Mouse (Mus musculus) heart, postnatal 10 days (tissue): ENCODE results near the gene Gm20388. TPM values are rescaled to one million over a fixed set of nuclear protein-coding genes. Genes with fewer than 3 reads are reported as not detected.
A peak's percentile ranks its signal among the peaks of the same experiment; 100 is the strongest.

Experiments used
- DNase-seq, 2 experiments: peaks; one replicate each; pipeline ENCODE4 v3.0.0; 2021
- intact Hi-C: fragments of 180-260 bp; cut with DNase I; formaldehyde crosslinking; loops from one replicate; pipeline ENCODE4 v1.15.1; 2025
- total RNA-seq, 2 experiments: library from RNA; stranded (reverse); gene quantifications; 2 replicates each; pipeline ENCODE4 v1.2.3; 2021

Gene Gm20388
- total RNA-seq, 2 experiments from 2014 or later: 2.0 to 2.2 TPM

DNA sequence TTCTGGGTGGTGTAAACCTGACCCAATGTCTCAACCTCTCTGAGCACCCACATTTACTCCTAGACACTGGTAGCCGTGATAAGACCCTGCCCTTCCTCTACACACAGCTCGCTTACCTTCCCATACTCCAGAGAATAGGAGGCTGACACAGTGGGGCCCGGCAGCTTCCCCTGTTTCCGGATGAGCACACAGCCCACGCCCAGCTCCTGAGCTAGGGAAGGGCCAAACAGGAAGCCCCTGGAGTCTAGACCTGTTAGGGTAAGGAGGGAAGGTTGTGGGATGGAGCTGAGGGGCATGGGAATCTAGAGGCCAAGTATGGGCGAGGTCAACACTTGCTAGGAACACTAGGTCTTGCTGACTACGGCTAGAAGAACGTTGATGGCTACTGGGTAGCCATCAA is 2664.6 kb downstream of the Gm20388 start:
- intact Hi-C loops: no loop called here

DNA sequence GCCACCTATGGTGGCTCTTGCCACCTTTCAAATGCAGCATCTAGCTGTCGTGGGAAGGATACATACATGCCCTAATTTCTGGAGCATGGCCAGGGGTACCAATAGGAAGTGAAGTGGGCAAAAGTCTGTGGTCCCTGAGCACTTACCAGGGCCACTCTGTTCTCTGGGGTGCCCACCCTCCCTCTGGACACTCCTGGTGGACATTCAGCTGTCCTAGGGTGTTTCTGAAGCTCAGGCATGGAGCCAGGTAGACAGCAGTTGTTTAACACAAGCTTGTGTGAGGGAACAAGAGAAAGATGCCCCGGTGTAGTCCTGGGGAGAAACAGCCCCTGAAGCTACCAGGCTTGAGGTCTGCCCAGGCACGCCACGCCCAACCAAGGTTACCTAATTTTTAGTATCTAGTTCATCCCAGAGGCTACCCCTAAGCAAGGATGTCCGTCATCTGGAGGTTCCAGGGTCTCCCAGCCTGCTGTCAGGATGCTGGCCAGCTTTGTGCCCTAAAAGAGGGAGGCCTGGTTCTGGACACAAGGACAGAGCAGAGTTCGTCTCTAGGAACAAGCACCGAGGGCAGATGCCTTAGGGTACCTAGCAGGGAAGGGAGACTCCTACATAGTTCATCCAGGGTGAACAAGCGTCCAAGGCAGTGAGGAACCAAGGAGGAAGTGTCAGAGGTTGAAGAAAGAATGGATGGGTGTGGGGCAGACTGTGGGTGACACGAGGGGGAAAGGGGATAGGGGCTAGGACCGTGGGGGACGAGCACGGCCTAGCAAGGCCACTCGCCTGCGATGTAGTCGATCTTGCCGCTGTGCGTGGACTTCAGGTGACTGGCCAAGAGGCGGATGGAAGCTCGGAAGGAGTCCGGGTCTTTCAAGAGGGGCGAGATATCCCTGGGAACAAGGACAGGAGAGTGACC is 2665.3 kb downstream of the Gm20388 start:
- DNase-seq: no peak
- intact Hi-C loops: no loop called here

More for the DNA sequence above, 2664.6 kb downstream of the Gm20388 start:
- no peak for DNase-seq

- intact Hi-C loops: no loop called here
- DNase-seq: peak; percentile 91 to 93
Observed at GRCm38 (mm10) chr8:122576648-122577022, 2666.0 kb downstream of the Gm20388 start, which contains the start of gene Aprt. Aprt (minus strand) TSS chr8:122576909.

DNA sequence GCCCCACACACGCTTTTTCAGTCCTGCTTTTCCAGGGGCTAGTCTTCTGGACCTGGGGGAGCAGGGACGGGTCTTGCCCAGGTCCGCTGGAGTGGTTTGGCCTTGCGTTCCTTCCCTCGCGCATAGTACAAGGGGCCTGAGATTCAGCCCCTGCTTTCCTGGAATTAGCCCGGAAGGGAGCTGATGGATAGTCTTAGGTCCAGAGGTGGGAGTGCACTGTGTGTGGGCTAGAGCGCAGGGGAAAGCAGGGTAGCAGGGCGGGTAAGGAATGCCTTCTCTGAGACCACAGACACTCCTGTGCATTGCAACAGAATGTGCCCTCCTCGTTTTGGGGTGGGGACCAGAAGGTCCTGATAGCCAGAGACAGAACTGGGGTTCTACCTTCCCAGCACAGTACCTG is 2666.5 kb downstream of the Gm20388 start:
- intact Hi-C loops: no loop called here
- DNase-seq: no peak

DNA sequence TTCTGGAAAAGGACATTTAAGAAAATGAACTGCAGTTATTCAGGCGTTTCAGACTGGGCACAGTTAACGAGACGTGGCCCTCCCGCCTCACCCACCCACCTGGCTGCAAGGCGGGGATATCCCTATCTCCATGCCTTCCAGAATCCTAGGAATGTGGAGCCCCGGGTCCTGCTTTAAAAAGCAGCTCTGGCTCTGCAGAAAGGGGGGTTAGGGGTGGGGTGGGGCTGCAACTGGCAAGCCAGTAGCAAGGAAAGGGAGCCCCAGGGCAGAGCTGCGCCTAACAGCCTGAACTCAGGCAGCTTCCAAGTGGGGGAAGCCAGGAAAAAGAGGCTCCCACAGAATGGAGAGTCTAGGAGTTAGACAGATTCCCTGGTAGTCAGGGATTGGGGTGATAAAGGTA is 2668.6 kb downstream of the Gm20388 start:
- intact Hi-C loops: no loop called here
- no peak for DNase-seq

GRCm38 (mm10) chr8:122580926-122581325 is 2670.3 kb downstream of the Gm20388 start:
- DNase-seq: no peak
- intact Hi-C loops: no loop called here

DNA sequence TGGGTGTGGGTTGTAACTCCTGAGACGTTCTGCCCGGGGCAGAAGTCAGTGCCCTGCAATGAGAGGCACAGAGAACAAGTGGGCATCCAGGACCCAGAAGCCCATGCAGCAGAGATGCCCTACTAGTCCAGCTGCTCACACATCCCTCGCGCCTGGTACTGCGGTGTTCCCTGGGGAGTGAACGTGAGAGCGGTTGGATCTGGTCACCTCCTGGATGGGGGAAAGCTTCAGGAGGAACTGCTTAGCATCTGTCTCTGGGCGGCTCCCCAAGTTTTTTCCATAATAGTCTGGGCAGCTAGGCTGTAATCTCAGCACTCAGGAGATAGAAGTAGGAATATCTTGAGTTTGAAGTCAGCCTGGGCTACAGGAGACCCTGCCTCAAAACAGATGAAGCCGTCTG is 2674.3 kb downstream of the Gm20388 start:
- intact Hi-C loops: no loop called here
- DNase-seq: no peak

DNA sequence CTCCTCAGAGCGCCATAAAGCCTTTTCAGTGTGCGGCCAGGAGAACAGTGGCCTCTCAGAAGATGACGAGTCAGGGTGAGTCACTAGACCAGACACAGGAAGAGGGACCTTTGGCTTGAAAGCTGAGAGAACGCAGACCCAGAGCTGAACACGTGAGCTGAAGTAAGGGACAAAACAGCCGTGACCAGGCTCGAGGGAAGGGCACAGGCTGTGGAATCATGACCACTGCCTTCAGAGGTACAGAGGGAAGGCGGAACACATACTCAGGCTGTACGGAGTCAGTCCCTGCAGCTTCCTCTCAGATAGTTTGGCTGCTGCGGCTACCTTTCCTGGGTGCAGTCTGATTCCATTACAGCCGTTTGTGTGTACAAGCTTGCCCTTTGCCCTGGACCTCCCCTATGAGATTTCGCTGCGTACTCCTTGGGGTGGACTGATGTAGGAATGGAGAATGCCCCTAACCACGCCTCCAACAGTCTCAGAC is 2674.8 kb downstream of the Gm20388 start:
- no peak for DNase-seq
- intact Hi-C loops: no loop called here

DNA sequence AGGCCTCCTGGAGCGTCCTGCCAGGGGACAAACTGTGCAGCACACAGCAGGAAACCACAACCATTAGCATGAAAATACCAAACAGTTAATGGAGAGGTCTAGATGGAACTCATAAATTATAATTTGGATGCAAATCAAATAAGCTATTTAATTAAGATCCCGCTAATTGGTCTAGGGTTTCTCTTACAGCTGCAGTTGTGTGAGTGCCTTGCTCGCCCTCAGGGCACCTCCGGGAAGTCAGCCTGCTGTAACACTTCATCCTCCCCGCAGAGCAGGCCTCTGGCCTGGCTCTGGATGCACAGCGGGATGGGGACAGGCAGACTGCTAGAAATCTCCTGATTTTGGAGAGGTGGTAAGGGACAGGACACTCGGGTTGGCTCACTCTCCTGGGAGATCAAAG is 2675.5 kb downstream of the Gm20388 start:
- DNase-seq: no peak
- intact Hi-C loops: no loop called here

DNA sequence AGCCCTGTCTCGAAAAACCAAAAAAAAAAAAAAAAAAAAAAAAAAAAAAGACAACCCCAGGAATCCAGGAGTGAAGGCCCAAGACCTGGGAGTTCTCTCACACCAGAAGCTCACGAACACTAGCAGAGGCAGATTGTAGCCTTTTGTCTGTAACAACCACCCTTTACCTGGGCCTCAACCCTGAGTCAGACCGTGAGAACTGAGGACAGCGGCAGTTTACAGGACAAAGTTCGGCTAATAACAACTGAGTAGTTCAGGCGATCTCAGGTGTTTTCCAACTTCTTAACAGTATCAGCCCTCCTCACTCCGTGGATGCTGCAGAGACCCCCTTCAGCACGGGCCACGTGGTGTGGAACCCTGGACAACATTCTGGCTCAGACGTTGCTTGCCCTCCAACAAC is 2676.1 kb downstream of the Gm20388 start:
- intact Hi-C loops: no loop called here
- DNase-seq: no peak

DNA sequence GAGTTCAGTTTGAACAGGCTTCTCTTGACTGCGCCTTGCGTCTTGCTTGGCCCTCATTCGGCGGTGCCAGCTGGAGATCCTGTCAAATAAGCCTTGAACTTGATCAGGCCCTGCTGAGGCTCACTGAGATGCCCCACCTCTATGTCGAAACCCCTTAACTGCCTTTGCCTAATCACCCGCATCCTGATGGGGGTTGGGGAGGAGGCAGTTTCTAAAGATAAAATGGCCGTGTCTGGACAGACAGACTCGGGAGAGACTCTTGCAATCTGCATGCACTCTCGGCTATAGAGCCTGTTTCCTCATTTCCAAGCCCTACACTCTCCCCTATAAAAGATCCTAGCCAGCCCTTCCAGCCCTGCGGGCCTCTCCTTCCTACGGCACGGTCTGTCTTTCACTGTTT is 2682.6 kb downstream of the Gm20388 start:
- intact Hi-C loops: no loop called here
- no peak for DNase-seq

GRCm38 (mm10) chr8:122593783-122594507 is 2683.3 kb downstream of the Gm20388 start:
- intact Hi-C loops: no loop called here
- DNase-seq: no peak

GRCm38 (mm10) chr8:122596031-122596430 is 2685.4 kb downstream of the Gm20388 start:
- intact Hi-C loops: no loop called here
- no peak for DNase-seq

- DNase-seq: no peak
- intact Hi-C loops: no loop called here
Observed at GRCm38 (mm10) chr8:122600666-122601065, 2690.0 kb downstream of the Gm20388 start.

- no peak for DNase-seq
- intact Hi-C loops: no loop called here
Observed at GRCm38 (mm10) chr8:122604640-122605039, 2694.0 kb downstream of the Gm20388 start.

DNA sequence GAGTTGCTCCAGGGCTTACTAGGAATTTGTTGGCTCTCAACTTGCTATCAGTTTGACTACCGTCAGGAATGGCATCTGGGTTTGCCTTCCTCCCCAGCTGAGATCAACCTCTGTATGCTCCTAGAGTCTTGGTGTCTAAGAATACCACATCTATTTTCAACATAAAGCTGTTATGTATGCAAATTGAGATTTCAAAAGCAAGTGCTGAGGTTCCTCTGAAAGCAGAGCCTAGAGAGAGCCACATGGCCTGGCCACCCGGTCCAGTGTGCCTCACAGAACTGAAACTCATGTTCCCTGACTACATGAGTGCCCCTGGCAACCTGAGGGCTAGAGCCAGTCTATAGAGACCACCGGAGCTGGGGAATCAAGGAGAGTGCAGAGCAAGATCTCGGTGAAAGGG is 2694.7 kb downstream of the Gm20388 start:
- intact Hi-C loops: no loop called here

GRCm38 (mm10) chr8:122606810-122607209 is 2696.2 kb downstream of the Gm20388 start:
- intact Hi-C loops: no loop called here
- DNase-seq: no peak

More for the DNA sequence above, 2694.7 kb downstream of the Gm20388 start:
- no peak for DNase-seq

DNA sequence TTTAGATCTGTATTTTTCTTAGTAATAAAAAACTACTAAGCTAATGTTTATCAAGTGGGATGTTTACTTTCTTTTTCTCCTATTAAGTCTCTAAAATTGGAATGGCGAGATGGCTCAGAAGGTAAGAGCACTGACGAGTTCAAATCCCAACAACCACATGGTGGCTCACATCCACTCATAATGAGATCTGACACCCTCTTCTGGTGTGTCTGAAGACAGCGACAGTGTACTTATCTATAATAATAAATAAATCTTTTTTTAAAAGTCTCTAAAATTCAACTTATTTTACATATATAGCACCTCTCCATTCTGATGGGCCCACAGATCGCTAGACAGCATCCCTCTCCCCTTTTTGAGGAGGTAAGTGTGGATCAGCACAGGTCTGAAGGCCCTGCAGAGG is 2699.6 kb downstream of the Gm20388 start:
- DNase-seq: no peak
- intact Hi-C loops: loop anchor here (2.0 to 10.0 kb wide), 3 partner anchors 43 to 585 kb away; no protein-coding TSS in a partner anchor

GRCm38 (mm10) chr8:122610612-122611277 is 2700.1 kb downstream of the Gm20388 start:
- DNase-seq: no peak
- intact Hi-C loops: loop anchor here (2.0 to 10.0 kb wide), 3 partner anchors 44 to 584 kb away; no protein-coding TSS in a partner anchor

GRCm38 (mm10) chr8:122611295-122612133 is 2700.9 kb downstream of the Gm20388 start, which contains the start of the genes Galns and Trappc2l:
Galns (minus strand) TSS chr8:122611463.
Trappc2l (plus strand) TSS chr8:122611640.
- intact Hi-C loops: loop anchor here (2.0 to 10.0 kb wide), 3 partner anchors 45 to 583 kb away; no protein-coding TSS in a partner anchor
- peak; percentile 96 for DNase-seq
